Mouse (Mus musculus): ENCODE data around the gene Gm20671. TPM values are rescaled to one million over a fixed set of nuclear protein-coding genes. Genes with fewer than 3 reads are reported as not detected.
"Not testable (repeated sequence)": the region's sequence is repeated elsewhere in the genome, so short reads cannot be mapped to it uniquely, and the experiment has no call there.

Gene Gm20671
- polyA plus RNA-seq, 1 experiment from 2014 or later: not detected

- 85% methylated on average over 2 of the region's 2 CpGs for WGBS (ENCODE audit: insufficient replicate concordance)
- Histone ChIP-seq H3K4me1 (ENCODE audit: insufficient read depth) (no peaks in the 10 kb centered on the region), H3K9ac (replicated peaks) (no peak overlapping the region), H3K4me2 (ENCODE audit: low read depth, low read length) (no peak overlapping the region), H3K36me3 (replicated peaks; ENCODE audit: insufficient read depth, low read length) (peaks cover 14% of the 10 kb centered on the region; the same call in 1 of the 2 replicates), H3K27me3 (ENCODE audit: insufficient read depth, low read length) (no peaks in the 10 kb centered on the region), H3K27ac (ENCODE audit: low read depth) (no peak overlapping the region), H3K9me3 (ENCODE audit: low read length) (no peaks in the 10 kb centered on the region), H3K4me3 (ENCODE audit: low read depth, low read length) (no peak overlapping the region)
- TF ChIP-seq EP300 (IDR thresholded peaks at IDR 0.05; ENCODE audit: low read depth) (no peak), CTCF (IDR thresholded peaks at IDR 0.05; ENCODE audit: low read depth) (no peak)
- no peak for DNase-seq
- ATAC-seq: no peak
Observed at GRCm38 (mm10) chr5:32772361-32772760, 54.5 kb downstream of the Gm20671 start.

GRCm38 (mm10) chr5:32767636-32768373 is 59.1 kb downstream of the Gm20671 start:
- Histone ChIP-seq H3K4me2 (ENCODE audit: low read depth, low read length) (no peak overlapping the region), H3K36me3 (replicated peaks; ENCODE audit: insufficient read depth, low read length) (peaks cover 15% of the 10 kb centered on the region), H3K27me3 (ENCODE audit: insufficient read depth, low read length) (no peaks in the 10 kb centered on the region), H3K9ac (replicated peaks) (no peak overlapping the region), H3K4me1 (ENCODE audit: insufficient read depth) (peaks cover 7% of the 10 kb centered on the region), H3K9me3 (ENCODE audit: low read length) (no peaks in the 10 kb centered on the region), H3K4me3 (ENCODE audit: low read depth, low read length) (no peak overlapping the region), H3K27ac (ENCODE audit: low read depth) (no peak overlapping the region)
- DNase-seq (no peak), ATAC-seq (no peak)
- 77% methylated on average over 4 of the region's 4 CpGs for WGBS (ENCODE audit: insufficient replicate concordance)
- no peak for TF ChIP-seq CTCF (IDR thresholded peaks at IDR 0.05; ENCODE audit: low read depth)
- no peak for TF ChIP-seq EP300 (IDR thresholded peaks at IDR 0.05; ENCODE audit: low read depth)

GRCm38 (mm10) chr5:32767004-32767403 is 59.9 kb downstream of the Gm20671 start:
- Histone ChIP-seq H3K4me2 (ENCODE audit: low read depth, low read length) (no peak overlapping the region), H3K9me3 (ENCODE audit: low read length) (no peaks in the 10 kb centered on the region), H3K36me3 (replicated peaks; ENCODE audit: insufficient read depth, low read length) (peaks cover 14% of the 10 kb centered on the region), H3K27ac (ENCODE audit: low read depth) (peak overlapping the region; percentile 55), H3K9ac (replicated peaks) (no peak overlapping the region), H3K27me3 (ENCODE audit: insufficient read depth, low read length) (no peaks in the 10 kb centered on the region), H3K4me3 (ENCODE audit: low read depth, low read length) (no peak overlapping the region), H3K4me1 (ENCODE audit: insufficient read depth) (peaks cover 8% of the 10 kb centered on the region)
- no peak for DNase-seq
- WGBS (ENCODE audit: insufficient replicate concordance): 50% methylated on average over 3 of the region's 3 CpGs
- TF ChIP-seq EP300 (IDR thresholded peaks at IDR 0.05; ENCODE audit: low read depth) (no peak), CTCF (IDR thresholded peaks at IDR 0.05; ENCODE audit: low read depth) (no peak)
- ATAC-seq: peak; percentile 69

- Histone ChIP-seq H3K27ac (ENCODE audit: low read depth) (no peak overlapping the region), H3K4me1 (ENCODE audit: insufficient read depth) (peaks cover 13% of the 10 kb centered on the region), H3K36me3 (replicated peaks; ENCODE audit: insufficient read depth, low read length) (peaks cover 14% of the 10 kb centered on the region), H3K4me3 (ENCODE audit: low read depth, low read length) (no peak overlapping the region), H3K4me2 (ENCODE audit: low read depth, low read length) (no peak overlapping the region), H3K9me3 (ENCODE audit: low read length) (no peaks in the 10 kb centered on the region), H3K9ac (replicated peaks) (no peak overlapping the region), H3K27me3 (ENCODE audit: insufficient read depth, low read length) (no peaks in the 10 kb centered on the region)
- 67% methylated on average over 5 of the region's 5 CpGs for WGBS (ENCODE audit: insufficient replicate concordance)
- ATAC-seq (no peak), DNase-seq (no peak)
- TF ChIP-seq EP300 (IDR thresholded peaks at IDR 0.05; ENCODE audit: low read depth) (no peak), CTCF (IDR thresholded peaks at IDR 0.05; ENCODE audit: low read depth) (no peak)
Observed at GRCm38 (mm10) chr5:32761566-32762140, 65.3 kb downstream of the Gm20671 start.

GRCm38 (mm10) chr5:32760787-32761186 is 66.1 kb downstream of the Gm20671 start:
- H3K9ac ChIP-seq (replicated peaks): no peak overlapping the region
- ATAC-seq (no peak), DNase-seq (no peak)
- WGBS (ENCODE audit: insufficient replicate concordance): 80% methylated on average over 3 of the region's 3 CpGs
- no peak overlapping the region for H3K4me3 ChIP-seq (ENCODE audit: low read depth, low read length)
- no peaks in the 10 kb centered on the region for H3K9me3 ChIP-seq (ENCODE audit: low read length)
- H3K36me3 ChIP-seq (replicated peaks; ENCODE audit: insufficient read depth, low read length): peaks cover 14% of the 10 kb centered on the region
- no peak for TF ChIP-seq CTCF (IDR thresholded peaks at IDR 0.05; ENCODE audit: low read depth)
- no peak for TF ChIP-seq EP300 (IDR thresholded peaks at IDR 0.05; ENCODE audit: low read depth)
- H3K4me2 ChIP-seq (ENCODE audit: low read depth, low read length): no peak overlapping the region
- H3K27me3 ChIP-seq (ENCODE audit: insufficient read depth, low read length): no peaks in the 10 kb centered on the region
- H3K27ac ChIP-seq (ENCODE audit: low read depth): no peak overlapping the region
- H3K4me1 ChIP-seq (ENCODE audit: insufficient read depth): peaks cover 8% of the 10 kb centered on the region

DNA sequence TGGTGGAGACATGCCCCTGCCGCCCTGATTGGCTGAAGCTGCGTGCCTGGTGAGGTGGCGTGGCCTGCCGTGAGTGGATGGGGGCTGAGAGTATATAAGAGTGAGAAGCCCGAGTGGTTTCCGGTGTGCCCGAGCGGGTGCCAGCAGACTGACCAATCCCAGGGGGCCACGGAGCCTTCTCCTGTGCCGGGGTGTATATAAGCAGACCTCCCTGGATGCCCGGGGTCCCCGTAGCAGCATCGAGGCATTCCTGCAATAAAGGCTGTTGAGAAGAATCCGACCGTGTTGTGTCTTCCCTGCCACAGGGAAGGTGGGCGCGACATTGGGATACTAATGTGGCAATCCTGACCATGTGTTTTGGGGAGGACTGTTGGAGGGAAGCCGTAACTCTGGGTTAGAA is 66.6 kb downstream of the Gm20671 start:
- not testable (repeated sequence) for H3K4me1 ChIP-seq (ENCODE audit: insufficient read depth); H3K9me3 ChIP-seq (ENCODE audit: low read length)
- WGBS (ENCODE audit: insufficient replicate concordance): 90% methylated on average over 16 of the region's 18 CpGs

More for the DNA sequence above, 66.6 kb downstream of the Gm20671 start:
- peaks cover 14% of the 10 kb centered on the region for H3K36me3 ChIP-seq (replicated peaks; ENCODE audit: insufficient read depth, low read length)
- H3K27me3 ChIP-seq (ENCODE audit: insufficient read depth, low read length); H3K9ac ChIP-seq (replicated peaks); DNase-seq; H3K4me3 ChIP-seq (ENCODE audit: low read depth, low read length); H3K27ac ChIP-seq (ENCODE audit: low read depth); H3K4me2 ChIP-seq (ENCODE audit: low read depth, low read length); ATAC-seq: not testable (repeated sequence)

Measured in liver, postnatal 0 days (tissue).